Mouse (Mus musculus) central nervous system, embryonic 18 days (tissue): ENCODE results near the gene Snrpb. TPM values are rescaled to one million over a fixed set of nuclear protein-coding genes. Genes with fewer than 3 reads are reported as not detected.

Experiments
- polyA plus RNA-seq: library from polyadenylated mRNA; depleted of rRNA; stranded (reverse); fragments of >200 nt; gene quantifications from 2 replicates; pipeline ENCODE4 v1.2.3, GENCODE M21; 2012; rRNA removed

Gene Snrpb
- polyA plus RNA-seq: 263 and 264 TPM in 2 replicates

GRCm38 (mm10) chr2:130178706-130179506 lies at the start of gene Snrpb:
Snrpb (minus strand) TSS chr2:130179403.

DNA sequence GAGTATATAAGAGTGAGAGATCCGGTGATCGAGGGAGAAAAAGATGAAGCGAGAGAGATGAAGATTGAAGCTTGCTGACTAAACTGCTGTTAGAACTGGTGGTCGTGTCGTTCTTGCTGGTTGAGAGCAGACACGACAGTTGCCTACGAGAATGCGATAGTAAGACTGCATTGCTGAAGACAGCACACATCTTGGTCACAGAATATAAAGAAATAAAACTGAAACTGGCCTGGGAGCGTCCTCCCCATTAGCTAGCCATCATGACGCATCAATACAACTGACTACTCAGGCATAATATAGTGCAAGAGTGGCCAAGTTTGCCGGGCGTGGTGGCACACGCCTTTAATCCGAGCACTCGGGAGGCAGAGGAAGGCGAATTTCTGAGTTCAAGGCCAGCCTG lies 15.7 kb upstream of the Snrpb start, which contains the start of gene Tmc2:
Tmc2 (plus strand) TSS at position 301 of the 400 bp plus-strand sequence.

Other genes starting within 250 kb of the Snrpb start
- 0.33 and 0.34 TPM in 2 replicates for gene Tgm3, start 167.1 kb downstream of the Snrpb start, polyA plus RNA-seq
- gene Tgm6, start 67.0 kb downstream of the Snrpb start, polyA plus RNA-seq: 0.27 and 0.35 TPM in 2 replicates
- gene Tmc2, start 15.8 kb upstream of the Snrpb start, polyA plus RNA-seq: not detected in 2 replicates
- gene Nop56, start 95.0 kb upstream of the Snrpb start, polyA plus RNA-seq: 237 and 256 TPM in 2 replicates
- gene Idh3b, start 105.1 kb upstream of the Snrpb start, polyA plus RNA-seq: 214 and 232 TPM in 2 replicates
- 22.2 and 23.8 TPM in 2 replicates for gene Ebf4, start 115.8 kb upstream of the Snrpb start, polyA plus RNA-seq
- 18.4 and 21.4 TPM in 2 replicates for gene Cpxm1, start 218.2 kb upstream of the Snrpb start, polyA plus RNA-seq
- 0.03 TPM in 1 of 2 replicates, not detected in the other for gene Gm28372, start 225.8 kb upstream of the Snrpb start, polyA plus RNA-seq
- gene 1700020A23Rik, start 225.9 kb upstream of the Snrpb start, polyA plus RNA-seq: not detected in 2 replicates
- not detected in 2 replicates for gene Tmem239, start 227.1 kb upstream of the Snrpb start, polyA plus RNA-seq
- 139 TPM in 2 replicates for gene Vps16, start 244.9 kb upstream of the Snrpb start, polyA plus RNA-seq
- 28.2 and 29.6 TPM in 2 replicates for gene Pced1a, start 245.3 kb upstream of the Snrpb start, polyA plus RNA-seq